Mouse (Mus musculus) hindbrain, embryonic 14.5 days (tissue): ENCODE measurements at regions not wholly inside any gene's neighbourhood (a gene's known extent, or its start where the extent isn't known, plus 50 kb on each side); places are given as distances from the start of the nearest gene placed in this dataset.
A peak's percentile ranks its signal among the peaks of the same experiment; 100 is the strongest.
"Not testable (repeated sequence)": the region's sequence is repeated elsewhere in the genome, so short reads cannot be mapped to it uniquely, and the experiment has no call there.

Experiments used
- ATAC-seq: fragments of 200-750 bp; cut with Nextera tagmentation; 2 replicates; pipeline ENCODE4 v1.8.0; 2017; ENCODE audit warnings: moderate number of reproducible peaks, mild to moderate bottlenecking, moderate TSS enrichment, moderate library complexity; ENCODE audit not compliant: low FRiP score
- DNase-seq: peaks from one replicate; pipeline ENCODE4 v3.0.0-alpha.2; 2015; ENCODE audit warnings: low spot score
- H3K27ac ChIP-seq: fragments of 300-500 bp; sonication (generic); 2 replicates; pipeline ENCODE4 v1.5.1; 2014; ENCODE audit warnings: mild to moderate bottlenecking, moderate library complexity
- H3K27me3 ChIP-seq: fragments of 300-500 bp; sonication (generic); 2 replicates; pipeline ENCODE4 v1.6.1; 2014; ENCODE audit warnings: mild to moderate bottlenecking, low read length, mixed read lengths; ENCODE audit not compliant: control insufficient read depth, insufficient read depth
- H3K36me3 ChIP-seq: fragments of 300-500 bp; sonication (generic); replicated peaks from 2 replicates; pipeline ENCODE4 v1.6.1; 2014; ENCODE audit not compliant: control insufficient read depth, insufficient read depth
- H3K4me1 ChIP-seq: fragments of 300-500 bp; sonication (generic); replicated peaks from 2 replicates; pipeline ENCODE4 v1.6.1; 2014; ENCODE audit warnings: antibody characterized with exemption, low read length, mixed read lengths; ENCODE audit not compliant: control insufficient read depth, insufficient read depth
- H3K4me2 ChIP-seq: fragments of 300-500 bp; sonication (generic); replicated peaks from 2 replicates; pipeline ENCODE4 v1.6.1; 2014; ENCODE audit warnings: mild to moderate bottlenecking, moderate library complexity
- H3K4me3 ChIP-seq: fragments of 300-500 bp; sonication (generic); replicated peaks from 2 replicates; pipeline ENCODE4 v1.5.1; 2014; ENCODE audit warnings: mild to moderate bottlenecking, low read length
- H3K9ac ChIP-seq: fragments of 300-500 bp; sonication (generic); 2 replicates; pipeline ENCODE4 v1.6.1; 2014
- H3K9me3 ChIP-seq: fragments of 300-500 bp; sonication (generic); 2 replicates; pipeline ENCODE4 v1.6.1; 2016; ENCODE audit warnings: low read length; ENCODE audit not compliant: control insufficient read depth
- WGBS: fragments of 180-500 bp; shearing (Covaris S2); extraction: QIAGEN DNeasy Blood & Tissue Kit; methylation state at CpG from one replicate; pipeline ENCODE4 v1.1.7; 2014; 5-methylcytosine and 5-hydroxymethylcytosine counted together

DNA sequence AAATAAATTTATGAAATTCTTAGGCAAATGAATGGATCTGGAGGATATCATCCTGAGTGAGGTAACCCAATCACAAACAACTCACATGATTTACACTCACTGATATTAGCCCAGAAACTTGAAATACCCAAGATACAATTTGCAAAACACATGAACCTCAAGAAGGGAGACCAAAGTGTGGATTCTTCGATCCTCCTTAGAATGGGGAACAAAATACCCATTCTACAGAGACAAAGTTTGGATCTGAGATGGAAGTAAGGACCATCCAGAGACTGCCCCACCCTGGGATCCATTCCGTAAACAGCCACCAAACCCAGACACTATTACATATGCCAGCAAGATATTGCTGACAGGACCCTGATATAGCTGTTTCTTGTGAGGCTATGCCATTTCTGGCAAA lies 971.2 kb downstream of the Agbl1 start:
- not testable (repeated sequence) for H3K36me3 ChIP-seq, H3K9me3 ChIP-seq, H3K27ac ChIP-seq, ATAC-seq, H3K4me1 ChIP-seq, H3K4me2 ChIP-seq, H3K9ac ChIP-seq, DNase-seq, H3K4me3 ChIP-seq, H3K27me3 ChIP-seq
- WGBS: 93% methylated on average over 2 of the region's 2 CpGs

- 60% methylated on average over 3 of the region's 3 CpGs for WGBS
- no peak for DNase-seq
Observed at GRCm38 (mm10) chr7:77205604-77206003, 975.9 kb downstream of the Agbl1 start.

GRCm38 (mm10) chr7:77249391-77249790 lies 1019.7 kb downstream of the Agbl1 start:
- no peaks in the 10 kb centered on the region for H3K27me3 ChIP-seq
- H3K9me3 ChIP-seq: no peaks in the 10 kb centered on the region
- no peak for ATAC-seq
- H3K27ac ChIP-seq: no peak overlapping the region
- H3K4me2 ChIP-seq: no peak overlapping the region
- no peak overlapping the region for H3K4me3 ChIP-seq
- no peaks in the 10 kb centered on the region for H3K36me3 ChIP-seq
- 71% methylated on average over 1 of the region's 1 CpGs for WGBS
- no peak for DNase-seq
- no peak overlapping the region for H3K9ac ChIP-seq
- no peaks in the 10 kb centered on the region for H3K4me1 ChIP-seq

More at GRCm38 (mm10) chr7:77205604-77206003, 975.9 kb downstream of the Agbl1 start:
- Histone ChIP-seq H3K4me2 (no peak overlapping the region), H3K4me3 (no peak overlapping the region), H3K27ac (no peak overlapping the region), H3K4me1 (no peaks in the 10 kb centered on the region), H3K9ac (no peak overlapping the region), H3K27me3 (no peaks in the 10 kb centered on the region), H3K36me3 (no peaks in the 10 kb centered on the region), H3K9me3 (no peaks in the 10 kb centered on the region)
- no peak for ATAC-seq

DNA sequence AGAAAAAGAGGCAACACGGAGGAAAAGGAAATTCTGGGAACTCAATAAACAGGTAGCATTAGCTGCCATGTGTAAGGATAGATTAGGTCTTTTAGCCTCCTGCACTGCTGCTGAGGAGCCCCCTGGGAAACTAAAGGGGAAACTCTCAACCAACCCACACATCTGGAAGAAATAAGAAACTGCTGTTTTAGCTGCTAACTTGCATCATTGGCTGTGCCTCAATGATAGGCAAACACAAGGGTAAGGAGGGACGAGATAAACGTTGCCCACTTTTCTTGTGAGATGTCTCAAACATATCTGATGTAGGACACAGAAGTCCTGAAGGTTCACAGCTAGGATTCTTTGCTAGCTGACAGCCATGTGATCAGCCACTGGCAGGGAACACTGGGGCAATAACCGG lies 1058.0 kb downstream of the Agbl1 start:
- Histone ChIP-seq H3K36me3 (no peaks in the 10 kb centered on the region), H3K27me3 (no peaks in the 10 kb centered on the region), H3K4me2 (no peak overlapping the region), H3K4me1 (no peaks in the 10 kb centered on the region), H3K27ac (no peak overlapping the region), H3K9ac (no peak overlapping the region), H3K9me3 (no peaks in the 10 kb centered on the region), H3K4me3 (no peak overlapping the region)
- 86% methylated on average over 4 of the region's 4 CpGs for WGBS
- DNase-seq (no peak), ATAC-seq (no peak)

DNA sequence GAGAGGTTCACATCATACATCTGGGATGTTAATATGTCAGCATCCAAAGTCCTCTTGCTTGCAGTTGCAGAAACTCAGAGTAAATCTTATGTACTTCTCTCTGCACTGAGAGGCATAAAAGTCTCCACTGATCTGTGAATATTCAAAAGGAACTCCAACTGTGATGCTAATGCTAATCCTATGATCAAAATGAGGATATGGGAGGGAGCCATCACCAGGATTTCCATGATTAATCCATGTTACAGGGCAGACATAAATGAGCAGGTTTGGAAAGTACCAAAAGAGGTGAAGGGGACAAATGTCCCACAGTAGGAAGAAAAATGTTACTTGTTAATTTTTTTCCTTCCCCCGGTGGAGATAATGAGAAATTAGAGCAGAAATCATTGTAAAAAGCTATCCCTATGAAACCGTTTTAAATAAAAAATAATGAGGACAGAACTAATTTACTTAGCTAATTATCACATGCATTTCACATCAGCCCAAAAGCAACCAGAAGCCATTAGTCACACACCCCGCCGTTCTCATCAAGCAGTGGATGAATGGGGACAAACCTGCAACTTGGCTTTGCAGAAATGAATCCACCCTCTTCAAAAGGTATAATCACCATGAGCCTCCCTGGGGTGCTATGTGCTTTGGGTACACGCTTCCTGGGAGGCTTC lies 1065.4 kb downstream of the Agbl1 start:
- Histone ChIP-seq H3K9me3 (no peaks in the 10 kb centered on the region), H3K9ac (no peak overlapping the region), H3K36me3 (no peaks in the 10 kb centered on the region), H3K4me3 (no peak overlapping the region), H3K4me1 (0 out of 2 replicates have a peak, but pooled peaks cover 6% of the 10 kb centered on the region), H3K27me3 (no peaks in the 10 kb centered on the region), H3K4me2 (no peak overlapping the region), H3K27ac (no peak overlapping the region)
- 20% methylated on average over 5 of the region's 5 CpGs for WGBS
- ATAC-seq (0 out of 2 replicates have a peak, but pooled peaks have one; percentile 37), DNase-seq (peak; percentile 27)

DNA sequence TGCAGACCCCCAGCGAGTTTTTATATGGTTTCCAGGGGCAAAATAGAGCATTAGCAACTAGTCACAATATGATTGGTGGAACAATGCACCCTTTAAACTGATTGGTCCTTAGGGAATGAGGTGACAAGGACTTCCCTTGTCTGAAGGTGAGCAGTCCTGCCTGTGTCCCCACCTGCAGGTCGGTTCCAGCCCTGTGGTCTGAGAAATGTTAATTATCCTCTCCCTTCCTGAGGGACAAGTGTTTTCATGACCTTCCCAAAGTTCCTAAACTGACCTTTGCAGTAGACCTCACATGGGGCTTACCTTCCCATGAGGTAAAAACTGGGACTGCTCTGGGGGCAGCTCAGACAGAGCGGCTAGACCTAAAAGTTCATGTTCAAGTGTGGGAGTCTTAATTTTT lies 1073.5 kb downstream of the Agbl1 start:
- peaks cover 7% of the 10 kb centered on the region; the same call in 1 of the 2 replicates for H3K4me1 ChIP-seq
- no peak overlapping the region; the same call in 1 of the 2 replicates for H3K4me2 ChIP-seq
- no peak overlapping the region for H3K9ac ChIP-seq
- WGBS: 49% methylated on average over 3 of the region's 3 CpGs
- H3K27me3 ChIP-seq: no peaks in the 10 kb centered on the region
- H3K9me3 ChIP-seq: no peaks in the 10 kb centered on the region
- ATAC-seq (no peak), DNase-seq (no peak)
- H3K36me3 ChIP-seq: no peaks in the 10 kb centered on the region
- H3K4me3 ChIP-seq: no peak overlapping the region
- no peak overlapping the region for H3K27ac ChIP-seq

DNA sequence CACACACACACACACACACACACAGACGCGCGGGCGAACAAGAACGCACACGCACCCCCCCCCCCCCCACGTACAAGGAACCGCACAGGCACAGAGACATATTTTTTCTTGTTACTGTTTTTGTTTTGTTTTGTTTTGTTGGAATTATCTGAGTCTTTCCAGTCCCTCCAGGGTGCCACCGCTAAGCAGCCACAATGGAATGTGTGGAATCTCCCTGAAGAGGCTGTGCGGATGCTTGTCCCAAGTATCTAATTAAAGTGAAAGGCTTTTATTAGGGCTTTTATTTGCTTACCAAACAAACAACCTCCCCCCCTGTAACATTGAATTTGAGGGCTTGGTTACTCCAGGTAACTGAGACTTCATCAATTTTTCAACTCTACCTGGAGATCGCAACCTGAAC lies 1074.2 kb downstream of the Agbl1 start:
- Histone ChIP-seq H3K27ac (no peak overlapping the region), H3K4me1 (peaks cover 7% of the 10 kb centered on the region; the same call in 1 of the 2 replicates), H3K4me3 (no peak overlapping the region), H3K9me3 (no peaks in the 10 kb centered on the region), H3K4me2 (peak overlapping the region; percentile 33), H3K9ac (no peak overlapping the region), H3K36me3 (no peaks in the 10 kb centered on the region), H3K27me3 (no peaks in the 10 kb centered on the region)
- ATAC-seq (no peak), DNase-seq (no peak)
- 6% methylated on average over 7 of the region's 11 CpGs for WGBS

- H3K4me1 ChIP-seq: peaks cover 7% of the 10 kb centered on the region; the same call in 1 of the 2 replicates
- WGBS: 76% methylated on average over 3 of the region's 3 CpGs
- H3K36me3 ChIP-seq: no peaks in the 10 kb centered on the region
- no peak for DNase-seq
- no peak overlapping the region for H3K9ac ChIP-seq
- no peaks in the 10 kb centered on the region for H3K27me3 ChIP-seq
- ATAC-seq: no peak
- no peak overlapping the region for H3K4me2 ChIP-seq
- no peaks in the 10 kb centered on the region for H3K9me3 ChIP-seq
- no peak overlapping the region for H3K27ac ChIP-seq
- H3K4me3 ChIP-seq: no peak overlapping the region
Observed at GRCm38 (mm10) chr7:77305471-77305870, 1075.8 kb downstream of the Agbl1 start.

DNA sequence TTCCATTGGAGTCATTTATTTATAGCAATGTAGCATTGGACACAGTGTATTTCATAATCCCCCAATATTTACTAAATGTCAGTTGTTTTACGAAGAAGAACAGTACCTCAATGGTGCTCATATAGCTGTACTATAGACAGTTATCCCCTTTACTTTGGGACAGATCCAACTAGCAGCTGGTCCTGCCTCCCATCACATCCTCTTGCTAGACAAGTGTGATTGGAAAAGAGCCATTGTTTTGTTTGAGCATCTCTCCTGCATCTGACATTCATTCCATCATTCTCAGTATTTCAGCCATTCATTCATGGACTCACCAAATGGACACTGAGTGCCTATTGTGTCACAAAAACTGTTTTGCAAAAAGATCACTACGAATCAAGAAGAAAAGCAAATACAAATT lies 1082.0 kb downstream of the Agbl1 start:
- H3K4me2 ChIP-seq: no peak overlapping the region
- no peak overlapping the region for H3K9ac ChIP-seq
- H3K27me3 ChIP-seq: no peaks in the 10 kb centered on the region
- H3K9me3 ChIP-seq: no peaks in the 10 kb centered on the region
- ATAC-seq (no peak), DNase-seq (no peak)
- no peaks in the 10 kb centered on the region for H3K36me3 ChIP-seq
- no peak overlapping the region for H3K27ac ChIP-seq
- 70% methylated on average over 2 of the region's 2 CpGs for WGBS
- no peaks in the 10 kb centered on the region for H3K4me1 ChIP-seq
- no peak overlapping the region for H3K4me3 ChIP-seq

DNA sequence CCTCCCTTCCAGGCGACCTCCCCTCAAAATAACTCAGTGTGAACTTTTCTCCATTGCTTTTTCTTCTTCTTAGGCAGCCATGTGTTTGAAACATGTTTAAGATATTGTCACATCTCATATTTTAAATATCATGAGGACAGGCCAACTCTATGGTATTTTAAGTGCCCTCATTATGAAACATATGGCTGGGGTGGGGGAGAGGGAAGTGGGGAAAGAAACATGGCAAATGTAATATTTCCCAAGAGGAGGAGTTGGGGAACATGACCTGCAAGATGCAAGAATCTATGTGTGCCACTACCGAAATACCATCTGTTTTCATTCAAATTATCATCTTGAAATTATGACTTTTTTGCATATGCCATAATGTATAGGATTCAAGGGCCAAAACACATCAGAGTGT lies 1095.5 kb downstream of the Agbl1 start:
- Histone ChIP-seq H3K4me3 (no peak overlapping the region), H3K36me3 (no peaks in the 10 kb centered on the region), H3K27ac (no peak overlapping the region), H3K27me3 (no peaks in the 10 kb centered on the region), H3K9ac (no peak overlapping the region), H3K9me3 (no peaks in the 10 kb centered on the region), H3K4me1 (no peaks in the 10 kb centered on the region), H3K4me2 (no peak overlapping the region)
- ATAC-seq: no peak
- no peak for DNase-seq
- WGBS: 78% methylated on average over 2 of the region's 2 CpGs
